Mouse (Mus musculus): ENCODE results near the gene Noc3l. TPM values are rescaled to one million over a fixed set of nuclear protein-coding genes. Genes with fewer than 3 reads are reported as not detected.

Gene Noc3l
- total and polyA plus RNA-seq, 2 experiments from 2014 or later = 1.9 to 4.0 TPM

GRCm38 (mm10) chr19:38787756-38788155 is 31.3 kb downstream of the Noc3l start:
- Histone ChIP-seq H3K4me1 (ENCODE audit: control insufficient read depth, insufficient read depth) (no peaks in the 10 kb centered on the region), H3K27ac (ENCODE audit: low read depth) (no peak overlapping the region), H3K4me2 (ENCODE audit: low read depth, low read length) (no peak overlapping the region), H3K27me3 (ENCODE audit: control insufficient read depth, insufficient read depth, low read length) (no peaks in the 10 kb centered on the region), H3K9me3 (replicated peaks; ENCODE audit: control insufficient read depth, low read length) (no peaks in the 10 kb centered on the region), H3K9ac (replicated peaks; ENCODE audit: low read depth, low read length) (no peak overlapping the region), H3K36me3 (replicated peaks; ENCODE audit: control insufficient read depth, insufficient read depth, low read length) (peaks cover 33% of the 10 kb centered on the region), H3K4me3 (ENCODE audit: low read depth, low read length) (no peak overlapping the region)
- TF ChIP-seq CTCF (IDR thresholded peaks at IDR 0.05; ENCODE audit: low read depth) = no peak
- TF ChIP-seq EP300 (IDR thresholded peaks at IDR 0.05; ENCODE audit: low read depth) = no peak
- 91% methylated on average over 6 of the region's 6 CpGs for WGBS
- DNase-seq (ENCODE audit: low spot score) = no peak
- no peak for ATAC-seq (ENCODE audit: insufficient read depth, low read depth)

DNA sequence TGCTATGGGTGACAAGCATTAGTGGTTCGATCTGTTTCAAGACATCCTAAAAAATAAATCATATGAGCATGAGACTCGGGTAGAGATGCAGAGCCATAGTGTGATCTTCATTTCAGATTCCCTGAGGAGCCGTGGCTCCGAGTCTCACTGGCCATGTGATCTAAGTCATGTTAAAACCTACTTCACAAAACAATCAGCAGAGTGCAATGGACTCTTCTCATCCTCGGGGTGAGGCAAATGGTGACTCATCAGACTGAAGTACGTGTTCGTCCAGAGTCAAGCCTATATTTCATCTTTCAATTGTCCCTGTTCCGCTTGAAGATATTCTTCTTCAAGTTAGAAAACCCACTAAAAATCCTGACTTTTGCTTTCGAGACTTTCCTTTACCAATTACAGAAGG is 35.5 kb downstream of the Noc3l start:
- Histone ChIP-seq H3K4me1 (ENCODE audit: control insufficient read depth, insufficient read depth) (no peaks in the 10 kb centered on the region), H3K9ac (replicated peaks; ENCODE audit: low read depth, low read length) (no peak overlapping the region), H3K36me3 (replicated peaks; ENCODE audit: control insufficient read depth, insufficient read depth, low read length) (peaks cover 16% of the 10 kb centered on the region), H3K9me3 (replicated peaks; ENCODE audit: control insufficient read depth, low read length) (no peaks in the 10 kb centered on the region), H3K27ac (ENCODE audit: low read depth) (no peak overlapping the region), H3K4me3 (ENCODE audit: low read depth, low read length) (no peak overlapping the region), H3K27me3 (ENCODE audit: control insufficient read depth, insufficient read depth, low read length) (no peaks in the 10 kb centered on the region), H3K4me2 (ENCODE audit: low read depth, low read length) (no peak overlapping the region)
- ATAC-seq (ENCODE audit: insufficient read depth, low read depth) (no peak), DNase-seq (ENCODE audit: low spot score) (no peak)
- WGBS = 76% methylated on average over 9 of the region's 9 CpGs
- no peak for TF ChIP-seq CTCF (IDR thresholded peaks at IDR 0.05; ENCODE audit: low read depth)
- no peak for TF ChIP-seq EP300 (IDR thresholded peaks at IDR 0.05; ENCODE audit: low read depth)

DNA sequence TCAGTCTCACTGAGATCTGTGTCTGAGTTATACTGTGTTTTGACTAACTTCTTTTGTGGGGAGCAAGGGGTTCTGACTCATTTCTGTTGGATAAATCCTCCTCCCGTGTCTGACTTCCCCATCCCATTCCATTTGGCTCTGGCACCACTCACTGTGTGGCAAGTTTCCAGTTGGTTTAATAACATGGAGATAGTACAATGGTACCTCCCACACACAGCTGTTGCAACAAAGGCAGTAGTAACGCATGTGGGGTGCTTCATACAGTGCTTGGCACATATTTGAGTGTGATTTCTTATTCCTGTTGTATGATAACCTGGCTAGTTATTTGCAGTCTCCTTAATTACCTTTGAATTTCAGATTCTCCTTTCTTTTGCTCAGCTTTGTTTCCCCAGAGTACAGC is 40.2 kb downstream of the Noc3l start:
- Histone ChIP-seq H3K4me2 (ENCODE audit: low read depth, low read length) (no peak overlapping the region), H3K36me3 (replicated peaks; ENCODE audit: control insufficient read depth, insufficient read depth, low read length) (peaks cover 14% of the 10 kb centered on the region), H3K27ac (ENCODE audit: low read depth) (no peak overlapping the region), H3K4me1 (ENCODE audit: control insufficient read depth, insufficient read depth) (no peaks in the 10 kb centered on the region), H3K9ac (replicated peaks; ENCODE audit: low read depth, low read length) (no peak overlapping the region), H3K27me3 (ENCODE audit: control insufficient read depth, insufficient read depth, low read length) (no peaks in the 10 kb centered on the region), H3K4me3 (ENCODE audit: low read depth, low read length) (no peak overlapping the region), H3K9me3 (replicated peaks; ENCODE audit: control insufficient read depth, low read length) (no peaks in the 10 kb centered on the region)
- TF ChIP-seq EP300 (IDR thresholded peaks at IDR 0.05; ENCODE audit: low read depth) (no peak), CTCF (IDR thresholded peaks at IDR 0.05; ENCODE audit: low read depth) (no peak)
- DNase-seq (ENCODE audit: low spot score) (no peak), ATAC-seq (ENCODE audit: insufficient read depth, low read depth) (no peak)
- WGBS = 24% methylated on average over 2 of the region's 2 CpGs

GRCm38 (mm10) chr19:38775548-38775947 is 43.5 kb downstream of the Noc3l start:
- DNase-seq (ENCODE audit: low spot score) (peak; percentile 27), ATAC-seq (ENCODE audit: insufficient read depth, low read depth) (no peak)
- Histone ChIP-seq H3K27ac (ENCODE audit: low read depth) (no peak overlapping the region), H3K36me3 (replicated peaks; ENCODE audit: control insufficient read depth, insufficient read depth, low read length) (peaks cover 13% of the 10 kb centered on the region), H3K4me2 (ENCODE audit: low read depth, low read length) (no peak overlapping the region), H3K4me3 (ENCODE audit: low read depth, low read length) (no peak overlapping the region), H3K4me1 (ENCODE audit: control insufficient read depth, insufficient read depth) (no peaks in the 10 kb centered on the region), H3K9ac (replicated peaks; ENCODE audit: low read depth, low read length) (no peak overlapping the region), H3K9me3 (replicated peaks; ENCODE audit: control insufficient read depth, low read length) (no peaks in the 10 kb centered on the region), H3K27me3 (ENCODE audit: control insufficient read depth, insufficient read depth, low read length) (no peaks in the 10 kb centered on the region)
- TF ChIP-seq CTCF (IDR thresholded peaks at IDR 0.05; ENCODE audit: low read depth) = peak; percentile 68
- no peak for TF ChIP-seq EP300 (IDR thresholded peaks at IDR 0.05; ENCODE audit: low read depth)
- WGBS = 53% methylated on average over 4 of the region's 4 CpGs

- ATAC-seq (ENCODE audit: insufficient read depth, low read depth) (no peak), DNase-seq (ENCODE audit: low spot score) (no peak)
- Histone ChIP-seq H3K4me2 (ENCODE audit: low read depth, low read length) (no peak overlapping the region), H3K36me3 (replicated peaks; ENCODE audit: control insufficient read depth, insufficient read depth, low read length) (peaks cover 26% of the 10 kb centered on the region), H3K9ac (replicated peaks; ENCODE audit: low read depth, low read length) (no peak overlapping the region), H3K27ac (ENCODE audit: low read depth) (no peak overlapping the region), H3K4me1 (ENCODE audit: control insufficient read depth, insufficient read depth) (no peaks in the 10 kb centered on the region), H3K4me3 (ENCODE audit: low read depth, low read length) (no peak overlapping the region), H3K9me3 (replicated peaks; ENCODE audit: control insufficient read depth, low read length) (no peaks in the 10 kb centered on the region), H3K27me3 (ENCODE audit: control insufficient read depth, insufficient read depth, low read length) (no peaks in the 10 kb centered on the region)
- 78% methylated on average over 2 of the region's 2 CpGs for WGBS
- TF ChIP-seq CTCF (IDR thresholded peaks at IDR 0.05; ENCODE audit: low read depth) = no peak
- TF ChIP-seq EP300 (IDR thresholded peaks at IDR 0.05; ENCODE audit: low read depth) = no peak
Measured at GRCm38 (mm10) chr19:38766306-38766705, 52.7 kb downstream of the Noc3l start.

GRCm38 (mm10) chr19:38760441-38760840 is 58.6 kb downstream of the Noc3l start:
- ATAC-seq (ENCODE audit: insufficient read depth, low read depth) (no peak), DNase-seq (ENCODE audit: low spot score) (no peak)
- H3K4me2 ChIP-seq (ENCODE audit: low read depth, low read length) = no peak overlapping the region
- no peak overlapping the region for H3K9ac ChIP-seq (replicated peaks; ENCODE audit: low read depth, low read length)
- no peaks in the 10 kb centered on the region for H3K27me3 ChIP-seq (ENCODE audit: control insufficient read depth, insufficient read depth, low read length)
- TF ChIP-seq EP300 (IDR thresholded peaks at IDR 0.05; ENCODE audit: low read depth) = no peak
- TF ChIP-seq CTCF (IDR thresholded peaks at IDR 0.05; ENCODE audit: low read depth) = no peak
- no peak overlapping the region for H3K27ac ChIP-seq (ENCODE audit: low read depth)
- H3K4me1 ChIP-seq (ENCODE audit: control insufficient read depth, insufficient read depth) = no peaks in the 10 kb centered on the region
- no peaks in the 10 kb centered on the region for H3K9me3 ChIP-seq (replicated peaks; ENCODE audit: control insufficient read depth, low read length)
- 45% methylated on average over 3 of the region's 3 CpGs for WGBS
- H3K36me3 ChIP-seq (replicated peaks; ENCODE audit: control insufficient read depth, insufficient read depth, low read length) = peaks cover 11% of the 10 kb centered on the region
- H3K4me3 ChIP-seq (ENCODE audit: low read depth, low read length) = no peak overlapping the region

All from heart, postnatal 0 days (tissue).